Mouse (Mus musculus) adrenal gland, adult (tissue): ENCODE measurements around the gene Fam83d.

Experiments used
- DNase-seq, 2 experiments: peaks; one replicate each; pipeline ENCODE4 v3.0.0; 2022 to 2023; ENCODE audit warnings: low spot score in 1 of 2; ENCODE audit not compliant: inconsistent age in 2 of 2

Gene Fam83d

GRCm38 (mm10) chr2:158743518-158744141 lies 24.3 kb upstream of the Fam83d start:
- DNase-seq = no peak

DNA sequence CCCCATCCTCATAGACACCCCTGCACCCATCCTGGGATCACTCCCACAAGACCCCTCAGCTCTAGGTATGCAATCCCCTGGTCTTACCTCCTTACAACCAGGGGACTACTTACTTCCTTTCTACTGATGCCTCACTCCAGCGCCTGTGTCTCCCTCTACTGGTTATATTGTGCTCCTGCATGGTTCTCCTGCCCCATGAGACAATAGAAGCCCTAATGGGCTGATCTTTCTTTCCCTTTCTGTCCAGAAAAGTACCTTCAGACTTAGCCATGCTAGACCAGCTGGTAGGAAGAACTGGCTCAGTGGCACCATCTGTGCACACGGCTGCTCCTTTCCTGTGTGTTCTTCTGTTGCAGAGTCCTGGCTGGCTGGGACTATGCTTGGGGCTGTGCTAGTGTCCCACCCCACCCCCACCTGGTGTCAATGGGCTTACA lies 22.8 kb upstream of the Fam83d start:
- peak; percentile 26 to 73 for DNase-seq

DNA sequence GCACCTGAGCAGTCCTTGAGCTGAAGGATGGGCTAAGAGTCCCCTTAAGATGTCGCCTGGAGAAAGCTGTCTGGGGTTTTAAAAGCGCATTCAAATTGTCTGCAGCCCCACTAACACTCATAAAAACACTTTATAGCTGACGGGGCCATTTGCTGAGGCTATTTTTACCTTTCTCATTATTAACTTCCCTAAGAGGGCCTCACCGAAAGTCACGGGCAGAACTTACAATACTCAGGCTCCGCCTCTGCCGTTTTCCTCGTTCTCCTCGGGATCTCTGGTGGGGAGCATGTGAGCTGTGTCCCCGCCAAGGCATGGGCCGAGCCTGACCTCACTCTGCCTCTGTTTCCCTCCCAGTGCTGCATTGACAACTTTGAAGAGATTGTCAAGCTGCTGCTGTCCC lies 21.7 kb upstream of the Fam83d start:
- DNase-seq = no peak

GRCm38 (mm10) chr2:158749366-158749765 lies 18.5 kb upstream of the Fam83d start:
- DNase-seq = no peak

DNA sequence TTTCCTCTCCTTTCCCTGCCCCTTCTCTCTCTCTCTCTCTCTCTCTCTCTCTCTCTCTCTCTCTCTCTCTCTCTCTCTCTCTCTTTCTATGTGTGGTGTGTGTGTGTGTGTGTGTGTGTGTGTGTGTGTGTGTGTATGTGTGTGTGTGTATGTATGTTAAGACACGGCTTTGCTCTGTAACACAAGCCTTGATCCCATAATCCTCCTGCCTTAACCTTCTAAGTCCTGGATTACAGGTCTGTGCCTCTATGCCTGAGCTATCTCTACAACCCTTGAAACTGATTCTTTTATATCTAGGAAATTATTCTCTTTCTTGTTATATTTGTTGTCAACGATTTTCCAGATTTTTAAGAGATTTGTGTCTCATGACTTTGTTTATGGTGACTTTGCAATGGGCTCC lies 7.7 kb upstream of the Fam83d start:
- no peak for DNase-seq

- DNase-seq = no peak
Measured at GRCm38 (mm10) chr2:158762339-158762738, 5.6 kb upstream of the Fam83d start.

- DNase-seq = peak; percentile 16 to 63
Measured at GRCm38 (mm10) chr2:158768350-158768749, 457 bp downstream of the Fam83d start.

GRCm38 (mm10) chr2:158768771-158769170 lies 878 bp downstream of the Fam83d start:
- DNase-seq = no peak

GRCm38 (mm10) chr2:158770126-158770757 lies 2.3 kb downstream of the Fam83d start:
- no peak for DNase-seq

DNA sequence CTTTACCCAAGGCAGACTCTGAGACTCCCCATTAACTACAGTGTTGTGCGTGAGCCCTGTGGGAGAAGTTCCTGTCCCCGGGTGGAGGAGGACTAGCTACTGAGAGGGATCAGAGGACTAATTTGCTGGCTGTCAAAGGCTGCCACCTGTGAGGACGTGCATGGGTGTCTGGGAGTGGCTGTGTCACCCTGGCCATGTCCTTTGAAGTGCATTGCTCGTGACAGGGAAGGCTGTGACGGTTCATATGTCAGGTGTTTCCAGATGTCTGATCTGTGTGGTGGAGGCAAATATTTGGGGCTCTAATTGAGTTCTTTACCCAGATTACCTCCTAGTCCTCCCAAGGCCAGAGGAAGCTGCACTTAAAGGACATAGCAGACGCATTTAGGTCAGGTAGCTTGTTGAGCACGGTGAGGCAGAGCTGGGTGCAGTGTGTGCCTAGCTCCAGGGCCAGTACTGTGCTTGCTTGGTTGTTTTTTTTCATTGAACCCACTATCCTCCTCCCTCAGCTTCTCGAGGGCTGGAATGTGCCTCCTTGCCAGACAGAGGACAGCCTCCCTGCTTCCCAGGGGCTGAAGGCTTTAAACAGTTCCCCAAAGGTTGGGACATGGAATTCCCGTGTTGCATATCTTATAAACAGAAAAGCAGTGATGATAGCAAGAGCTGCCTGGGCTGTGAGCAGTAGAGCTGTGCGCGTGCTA lies 3.3 kb downstream of the Fam83d start:
- no peak for DNase-seq

- no peak for DNase-seq
Measured at GRCm38 (mm10) chr2:158772808-158773207, 4.9 kb downstream of the Fam83d start.

- DNase-seq = peak; percentile 23 to 74
Measured at GRCm38 (mm10) chr2:158774886-158775285, 7.0 kb downstream of the Fam83d start.

GRCm38 (mm10) chr2:158776716-158777115 lies 8.8 kb downstream of the Fam83d start:
- DNase-seq = peak in 1 of 2 experiments; percentile 33

DNA sequence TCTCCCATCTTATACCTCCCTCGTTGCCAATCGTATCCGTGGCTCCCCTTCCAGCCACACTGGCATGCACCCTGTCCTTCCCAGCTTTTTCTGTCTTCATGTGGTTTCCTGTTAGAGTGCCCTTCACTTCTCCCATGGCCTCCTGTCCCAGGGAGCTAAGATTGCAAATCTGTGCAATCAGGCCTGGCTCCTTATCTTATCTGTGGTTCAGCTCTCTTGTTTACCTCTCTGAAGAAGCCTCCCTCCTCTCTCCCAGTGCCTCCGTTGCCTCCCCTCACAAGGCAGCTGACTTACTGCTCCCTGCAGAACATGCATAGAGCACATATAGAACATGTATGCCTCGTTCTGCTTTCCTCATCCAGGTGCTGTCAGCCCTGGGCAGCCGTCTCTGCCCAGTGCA lies 9.6 kb downstream of the Fam83d start:
- peak in 1 of 2 experiments; percentile 51 for DNase-seq

- no peak for DNase-seq
Measured at GRCm38 (mm10) chr2:158778349-158778748, 10.5 kb downstream of the Fam83d start.

DNA sequence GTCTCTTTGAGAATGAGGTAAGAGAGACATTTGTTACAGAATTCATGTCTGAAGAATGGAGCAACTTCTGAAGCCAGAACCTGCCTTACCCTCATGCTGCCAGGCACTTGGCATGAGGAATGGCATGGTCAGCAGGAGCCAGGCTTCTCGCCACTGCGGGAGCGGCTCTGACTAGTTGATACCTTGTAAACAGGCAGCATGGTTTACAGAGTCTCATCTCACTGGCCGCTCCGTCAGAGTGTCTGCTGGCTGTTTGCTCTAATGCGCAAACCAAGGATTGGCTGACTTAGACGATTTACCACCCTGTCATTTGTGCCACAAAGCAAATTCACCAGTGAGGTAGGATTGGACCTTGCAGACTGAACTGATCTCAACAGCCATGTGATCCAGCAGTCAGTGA lies 13.2 kb downstream of the Fam83d start:
- DNase-seq = no peak

GRCm38 (mm10) chr2:158786927-158787795 lies 19.3 kb downstream of the Fam83d start:
- DNase-seq = peak; percentile 17 to 48

- DNase-seq = peak; percentile 93 to 97
Measured at GRCm38 (mm10) chr2:158794494-158795004, 26.7 kb downstream of the Fam83d start, which contains the start of gene Dhx35. Gene Dhx35, plus strand, starts transcription at chr2:158794807.

- no peak for DNase-seq
Measured at GRCm38 (mm10) chr2:158795043-158795442, 27.1 kb downstream of the Fam83d start.

- no peak for DNase-seq
Measured at GRCm38 (mm10) chr2:158795875-158796274, 28.0 kb downstream of the Fam83d start.

GRCm38 (mm10) chr2:158799328-158799727 lies 31.4 kb downstream of the Fam83d start:
- DNase-seq = no peak
